Mouse (Mus musculus): Measurements from ENCODE around the gene Gpc6. TPM values are rescaled to one million over a fixed set of nuclear protein-coding genes. Genes with fewer than 3 reads are reported as not detected.

Gpc6 gene
- polyA plus RNA-seq, 1 experiment from 2014 or later = 28.6 TPM

GRCm38 (mm10) chr14:117605750-117606149, 680.6 kb downstream of the Gpc6 start:
- 81% methylated on average over 2 of the region's 2 CpGs for WGBS
- no peaks in the 10 kb centered on the region for H3K27me3 ChIP-seq
- no peaks in the 10 kb centered on the region for H3K9me3 ChIP-seq
- H3K9ac ChIP-seq = no peak overlapping the region
- H3K4me1 ChIP-seq = no peaks in the 10 kb centered on the region
- H3K4me2 ChIP-seq = no peak overlapping the region
- no peak overlapping the region for H3K4me3 ChIP-seq
- ATAC-seq (ENCODE audit: borderline replicate concordance, extremely low read depth, low FRiP score, low TSS enrichment) = no peak
- no peaks in the 10 kb centered on the region for H3K36me3 ChIP-seq
- no peak overlapping the region for H3K27ac ChIP-seq

- WGBS = 90% methylated on average over 3 of the region's 3 CpGs
- Histone ChIP-seq H3K9me3 (no peaks in the 10 kb centered on the region), H3K4me3 (no peak overlapping the region), H3K9ac (no peak overlapping the region), H3K36me3 (no peaks in the 10 kb centered on the region), H3K27me3 (no peaks in the 10 kb centered on the region), H3K27ac (no peak overlapping the region), H3K4me2 (no peak overlapping the region), H3K4me1 (no peaks in the 10 kb centered on the region)
- ATAC-seq (ENCODE audit: borderline replicate concordance, extremely low read depth, low FRiP score, low TSS enrichment) = no peak
Measured at GRCm38 (mm10) chr14:117611113-117611512, 686.0 kb downstream of the Gpc6 start.

GRCm38 (mm10) chr14:117625100-117625710, 700.1 kb downstream of the Gpc6 start:
- H3K27ac ChIP-seq = no peak overlapping the region
- no peaks in the 10 kb centered on the region for H3K9me3 ChIP-seq
- no peaks in the 10 kb centered on the region for H3K36me3 ChIP-seq
- no peaks in the 10 kb centered on the region for H3K4me1 ChIP-seq
- ATAC-seq (ENCODE audit: borderline replicate concordance, extremely low read depth, low FRiP score, low TSS enrichment) = no peak
- no peak overlapping the region for H3K4me2 ChIP-seq
- H3K9ac ChIP-seq = no peak overlapping the region
- H3K4me3 ChIP-seq = no peak overlapping the region
- no peaks in the 10 kb centered on the region for H3K27me3 ChIP-seq
- 50% methylated on average over 9 of the region's 9 CpGs for WGBS

- ATAC-seq (ENCODE audit: borderline replicate concordance, extremely low read depth, low FRiP score, low TSS enrichment) = no peak
- Histone ChIP-seq H3K4me1 (no peaks in the 10 kb centered on the region), H3K9ac (no peak overlapping the region), H3K4me3 (no peak overlapping the region), H3K27me3 (no peaks in the 10 kb centered on the region), H3K9me3 (no peaks in the 10 kb centered on the region), H3K36me3 (no peaks in the 10 kb centered on the region), H3K27ac (no peak overlapping the region), H3K4me2 (no peak overlapping the region)
- WGBS = 84% methylated on average over 14 of the region's 14 CpGs
Measured at GRCm38 (mm10) chr14:117634238-117634940, 709.3 kb downstream of the Gpc6 start.

- H3K36me3 ChIP-seq = no peaks in the 10 kb centered on the region
- no peak overlapping the region for H3K4me2 ChIP-seq
- H3K9me3 ChIP-seq = no peaks in the 10 kb centered on the region
- H3K27ac ChIP-seq = no peak overlapping the region
- no peak overlapping the region for H3K4me3 ChIP-seq
- H3K27me3 ChIP-seq = no peaks in the 10 kb centered on the region
- no peak overlapping the region for H3K9ac ChIP-seq
- ATAC-seq (ENCODE audit: borderline replicate concordance, extremely low read depth, low FRiP score, low TSS enrichment) = no peak
- 67% methylated on average over 2 of the region's 2 CpGs for WGBS
- no peaks in the 10 kb centered on the region for H3K4me1 ChIP-seq
Measured at GRCm38 (mm10) chr14:117641853-117642252, 716.7 kb downstream of the Gpc6 start.

DNA sequence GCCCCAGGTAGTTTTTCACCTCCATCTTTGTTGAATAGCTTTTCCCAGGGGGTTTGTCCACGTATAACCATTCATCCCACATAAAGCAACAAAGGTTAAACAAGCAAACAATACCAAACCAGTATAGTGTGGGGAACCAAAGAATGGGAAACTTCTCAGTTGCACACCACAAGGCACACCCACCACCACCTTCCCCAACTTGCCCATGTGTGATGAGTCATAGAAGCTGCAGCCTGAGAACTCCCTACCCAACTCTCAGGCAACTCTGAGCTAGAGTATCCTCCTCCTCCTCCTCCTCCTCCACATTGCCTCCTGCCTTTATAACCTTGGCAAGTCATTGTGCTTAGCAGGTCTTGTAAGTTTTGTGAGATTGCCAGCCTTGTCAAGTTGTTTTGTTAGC, 718.0 kb downstream of the Gpc6 start:
- H3K9me3 ChIP-seq = no peaks in the 10 kb centered on the region
- no peak overlapping the region for H3K27ac ChIP-seq
- 79% methylated on average over 1 of the region's 1 CpGs for WGBS
- H3K9ac ChIP-seq = no peak overlapping the region
- no peak overlapping the region for H3K4me2 ChIP-seq
- no peaks in the 10 kb centered on the region for H3K36me3 ChIP-seq
- H3K27me3 ChIP-seq = no peaks in the 10 kb centered on the region
- H3K4me3 ChIP-seq = no peak overlapping the region
- H3K4me1 ChIP-seq = 0 out of 2 replicates have a peak, but pooled peaks cover under 1% of the 10 kb centered on the region
- ATAC-seq (ENCODE audit: borderline replicate concordance, extremely low read depth, low FRiP score, low TSS enrichment) = no peak

DNA sequence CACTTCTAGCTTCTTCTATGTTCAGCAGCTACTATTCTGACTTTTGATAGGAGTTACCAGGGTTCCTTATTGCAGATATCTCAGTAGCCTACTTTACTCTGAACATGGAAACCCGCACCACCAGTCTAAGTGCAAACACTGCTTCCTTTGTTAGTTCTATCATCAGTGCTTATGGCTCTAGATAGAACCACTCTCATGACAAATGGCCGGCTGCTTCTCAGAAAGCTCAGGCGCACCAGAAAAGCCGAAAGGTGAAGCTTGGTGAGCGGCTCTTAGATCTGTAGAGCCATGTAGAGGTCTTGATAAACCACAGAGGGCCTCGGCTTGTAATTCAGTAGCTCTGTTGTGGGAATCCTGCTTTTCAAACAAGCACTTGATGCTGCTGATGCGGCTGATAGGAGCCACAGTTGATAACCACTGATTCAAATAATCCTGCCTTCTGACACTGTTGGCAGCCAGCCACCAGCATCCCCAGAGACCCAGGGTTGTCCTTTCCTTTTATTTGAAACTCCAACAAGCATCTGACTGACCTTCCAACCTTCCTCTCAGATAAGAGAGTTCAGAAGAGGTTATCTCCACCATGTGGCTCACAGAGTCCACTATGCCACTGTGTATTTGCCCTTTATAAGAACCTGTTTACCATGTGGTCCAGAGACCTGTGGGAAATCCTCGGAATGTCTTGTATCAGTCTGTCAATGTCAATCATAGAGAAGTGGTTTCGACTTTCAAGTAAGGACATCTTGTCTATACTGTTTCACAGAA, 723.3 kb downstream of the Gpc6 start:
- WGBS = 34% methylated on average over 9 of the region's 9 CpGs
- Histone ChIP-seq H3K36me3 (no peaks in the 10 kb centered on the region), H3K9ac (no peak overlapping the region), H3K4me3 (no peak overlapping the region), H3K4me1 (0 out of 2 replicates have a peak, but pooled peaks cover 4% of the 10 kb centered on the region), H3K4me2 (no peak overlapping the region), H3K27ac (no peak overlapping the region), H3K27me3 (no peaks in the 10 kb centered on the region), H3K9me3 (no peaks in the 10 kb centered on the region)
- no peak for ATAC-seq (ENCODE audit: borderline replicate concordance, extremely low read depth, low FRiP score, low TSS enrichment)

DNA sequence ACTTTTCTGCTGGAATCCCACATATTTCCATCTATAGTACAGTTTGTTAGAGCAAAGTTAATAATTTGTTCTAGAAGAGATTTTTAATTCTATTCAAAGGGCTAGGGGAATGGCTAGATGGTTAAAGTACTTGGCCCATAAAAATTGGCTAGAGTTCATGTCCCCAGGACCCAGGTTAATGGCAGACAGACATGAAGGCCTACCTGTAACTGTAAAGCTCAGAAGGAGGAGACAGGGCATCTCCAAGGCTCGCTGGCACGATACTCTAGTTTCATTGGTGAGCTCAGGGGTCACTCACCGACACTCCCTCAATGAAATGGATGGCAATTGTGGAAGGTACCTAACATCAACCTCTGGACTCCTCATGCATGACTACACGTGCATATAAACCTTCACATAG, 725.0 kb downstream of the Gpc6 start:
- H3K27ac ChIP-seq = no peak overlapping the region
- ATAC-seq (ENCODE audit: borderline replicate concordance, extremely low read depth, low FRiP score, low TSS enrichment) = no peak

GRCm38 (mm10) chr14:117651271-117651670, 726.2 kb downstream of the Gpc6 start:
- ATAC-seq (ENCODE audit: borderline replicate concordance, extremely low read depth, low FRiP score, low TSS enrichment) = no peak
- H3K4me3 ChIP-seq = no peak overlapping the region
- H3K4me2 ChIP-seq = no peak overlapping the region
- no peak overlapping the region for H3K27ac ChIP-seq
- H3K36me3 ChIP-seq = no peaks in the 10 kb centered on the region
- H3K9me3 ChIP-seq = no peaks in the 10 kb centered on the region
- H3K27me3 ChIP-seq = no peaks in the 10 kb centered on the region
- WGBS = 47% methylated on average over 4 of the region's 4 CpGs
- no peak overlapping the region for H3K9ac ChIP-seq
- H3K4me1 ChIP-seq = 0 out of 2 replicates have a peak, but pooled peaks cover 4% of the 10 kb centered on the region

More for the DNA sequence above, 725.0 kb downstream of the Gpc6 start:
- Histone ChIP-seq H3K4me2 (no peak overlapping the region), H3K4me1 (0 out of 2 replicates have a peak, but pooled peaks cover 4% of the 10 kb centered on the region), H3K9ac (no peak overlapping the region), H3K36me3 (no peaks in the 10 kb centered on the region), H3K9me3 (no peaks in the 10 kb centered on the region), H3K27me3 (no peaks in the 10 kb centered on the region), H3K4me3 (no peak overlapping the region)
- 91% methylated on average over 4 of the region's 4 CpGs for WGBS

DNA sequence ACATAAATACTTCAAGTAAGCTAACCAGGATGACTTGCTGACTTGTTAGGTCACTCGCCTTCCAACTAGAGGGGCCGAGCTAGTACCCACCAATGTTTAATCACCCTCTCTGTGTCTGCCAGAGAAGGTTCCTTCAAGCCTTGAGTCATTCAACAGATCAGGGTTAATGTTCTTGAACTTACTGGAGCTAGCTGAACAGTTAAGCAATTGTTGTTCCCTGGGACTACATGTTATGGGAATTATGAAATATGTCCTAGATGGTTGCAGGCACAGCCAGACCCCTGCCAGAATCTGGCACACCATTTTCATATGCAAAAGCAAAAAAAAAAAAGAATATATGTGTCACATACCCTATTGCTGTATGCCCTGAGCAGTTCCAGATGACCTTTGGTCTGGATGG, 726.8 kb downstream of the Gpc6 start:
- H3K9ac ChIP-seq = no peak overlapping the region
- no peak overlapping the region for H3K4me2 ChIP-seq
- no peaks in the 10 kb centered on the region for H3K27me3 ChIP-seq
- no peak for ATAC-seq (ENCODE audit: borderline replicate concordance, extremely low read depth, low FRiP score, low TSS enrichment)
- H3K36me3 ChIP-seq = no peaks in the 10 kb centered on the region
- no peaks in the 10 kb centered on the region for H3K9me3 ChIP-seq
- no peak overlapping the region for H3K4me3 ChIP-seq
- H3K4me1 ChIP-seq = 0 out of 2 replicates have a peak, but pooled peaks cover 4% of the 10 kb centered on the region
- no peak overlapping the region for H3K27ac ChIP-seq
- WGBS = 74% methylated on average over 2 of the region's 2 CpGs

DNA sequence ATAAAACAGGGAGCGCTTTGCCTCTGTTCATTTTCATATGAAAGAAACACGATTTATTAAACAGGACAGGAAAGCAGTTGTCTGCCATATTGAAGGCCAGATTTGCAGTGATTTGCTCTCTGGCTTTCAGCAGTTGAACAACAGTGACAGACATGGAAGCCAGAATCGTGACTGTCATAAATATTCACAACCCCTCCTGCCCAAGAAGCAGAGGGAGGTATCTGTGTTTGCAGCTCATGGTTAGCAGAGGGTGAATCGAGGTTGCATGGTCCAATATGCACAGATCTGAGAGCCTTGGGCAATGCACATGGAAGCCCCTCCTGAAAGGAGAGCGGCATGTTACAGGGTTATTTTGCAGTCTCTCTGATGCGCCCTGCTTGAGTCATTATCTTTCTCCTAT, 730.3 kb downstream of the Gpc6 start:
- ATAC-seq (ENCODE audit: borderline replicate concordance, extremely low read depth, low FRiP score, low TSS enrichment) = no peak
- Histone ChIP-seq H3K9me3 (no peaks in the 10 kb centered on the region), H3K27me3 (no peaks in the 10 kb centered on the region), H3K4me1 (no peaks in the 10 kb centered on the region), H3K4me3 (no peak overlapping the region), H3K27ac (no peak overlapping the region), H3K9ac (no peak overlapping the region), H3K36me3 (no peaks in the 10 kb centered on the region), H3K4me2 (no peak overlapping the region)
- WGBS = 92% methylated on average over 6 of the region's 6 CpGs

DNA sequence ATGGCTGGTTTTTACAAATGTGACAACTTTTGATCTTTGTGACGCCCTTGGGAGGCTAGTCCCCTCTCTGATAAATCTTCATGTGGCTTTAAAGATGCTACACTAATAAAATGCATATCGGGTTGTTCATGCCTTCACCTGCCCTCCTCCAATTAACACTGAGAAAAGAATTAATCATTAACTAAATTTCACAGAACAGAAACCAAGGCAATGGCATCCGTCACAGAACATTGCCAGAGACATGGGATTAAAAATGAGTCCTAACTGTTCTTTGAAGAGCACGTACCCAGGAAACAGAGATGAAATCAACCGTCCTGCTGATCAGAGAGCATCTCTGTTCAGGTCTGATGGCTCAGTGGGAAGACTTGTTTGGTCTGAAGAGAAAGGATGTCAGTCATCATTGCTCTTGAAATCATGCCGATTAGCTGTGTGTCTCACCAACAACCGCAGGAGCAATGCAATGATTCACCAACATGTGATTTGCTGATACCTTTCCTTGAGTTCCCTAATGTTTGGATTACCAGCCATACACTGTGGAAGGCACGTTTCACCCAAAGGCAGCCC, 734.2 kb downstream of the Gpc6 start:
- Histone ChIP-seq H3K27ac (no peak overlapping the region), H3K27me3 (no peaks in the 10 kb centered on the region), H3K4me2 (no peak overlapping the region), H3K4me3 (no peak overlapping the region), H3K36me3 (no peaks in the 10 kb centered on the region), H3K9me3 (no peaks in the 10 kb centered on the region), H3K9ac (no peak overlapping the region), H3K4me1 (no peaks in the 10 kb centered on the region)
- WGBS = 85% methylated on average over 8 of the region's 8 CpGs
- ATAC-seq (ENCODE audit: borderline replicate concordance, extremely low read depth, low FRiP score, low TSS enrichment) = no peak

All from lung, embryonic 15.5 days (tissue).